Mouse (Mus musculus) liver, embryonic 14.5 days (tissue): ENCODE results near the gene Hoxa7.

Experiments used
- CTCF ChIP-seq: IDR thresholded peaks from 2 replicates; pipeline ENCODE4 v1.5.1; 2016; ENCODE audit warnings: antibody characterized with exemption, low read depth, control low read depth
- EP300 ChIP-seq: IDR thresholded peaks from 2 replicates; pipeline ENCODE4 v1.6.1; 2016; ENCODE audit warnings: antibody characterized with exemption, low read depth

DNA sequence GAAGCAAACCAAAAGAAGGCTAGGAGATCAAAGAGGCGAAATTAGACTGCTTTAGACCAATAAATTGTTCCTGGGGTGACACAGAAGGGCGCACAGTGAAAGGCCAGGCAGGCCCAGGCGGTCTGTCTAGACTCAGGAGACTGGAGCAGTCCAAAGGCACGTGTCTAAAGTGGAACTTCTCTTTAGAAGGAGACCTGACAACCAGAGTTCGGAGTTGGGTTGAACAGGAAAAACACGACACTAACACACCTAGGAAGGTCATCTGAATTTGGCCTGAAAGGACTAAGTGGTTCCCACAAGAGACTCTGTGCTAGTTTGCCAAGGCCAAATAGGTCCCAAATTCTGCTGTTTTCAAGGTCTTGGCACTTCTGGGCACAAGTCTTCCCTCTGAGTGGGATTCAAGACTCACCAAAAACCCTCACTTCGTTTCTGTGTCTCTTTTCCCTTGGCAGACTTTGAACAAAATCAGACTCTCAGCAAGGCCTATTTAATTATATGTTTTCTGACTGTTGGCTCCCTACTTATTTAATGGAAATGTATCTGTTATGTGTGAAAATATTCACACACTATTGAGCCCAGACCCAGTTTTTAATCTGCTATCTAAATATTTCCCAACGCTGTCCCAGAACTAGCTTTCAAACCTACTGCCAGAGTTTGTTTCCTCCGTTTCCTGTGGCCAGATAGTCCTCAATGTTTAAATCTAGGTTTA is 2.3 kb downstream of the Hoxa7 start:
- TF ChIP-seq CTCF (no peak), EP300 (no peak)
